ENCODE assay signal across 21 mouse cellular contexts in genomic region chr4:88959621-88960020, GRCm38 (mm10).
DNase-seq lines count a peak whose midpoint lies in the region; ATAC-seq and TF ChIP-seq lines count a peak whose summit lies in the region.
"Had no signal": no experiment of that assay in that cellular context is flagged by ENCODE, and none has a peak within 500 bp of the region (broad histone marks: within the 10 kb centered on the region; RNA-seq: fewer than 3 reads in every experiment).

No protein-coding gene starts in this region.

- ATAC-seq in megakaryocyte, adult 5-6 weeks (ENCODE audit: poor library complexity, severe bottlenecking): no peak
- ATAC-seq: liver, embryonic 12.5 days; midbrain, embryonic 16.5 days had no signal

- peak; percentile 6 to 21 for DNase-seq in adrenal gland, postnatal 36 days
- DNase-seq in adrenal gland, adult (ENCODE audit: inconsistent age in 2 of 2, low spot score in 1 of 2): no peak
- peak; percentile 26 for DNase-seq in urinary bladder, adult 2 months (ENCODE audit: low spot score)
- no peak for DNase-seq in urinary bladder, postnatal 10 days (ENCODE audit: low spot score)
- no peak for DNase-seq in kidney, postnatal 4 days
- DNase-seq: cerebellum, adult 11-12 months; cerebellum, postnatal 36 days; gastrocnemius, postnatal 10 days; heart, adult 18-20 months; kidney, adult 9 months; lung, adult 2 months; lung, postnatal 36 days; thymus, postnatal 25 days had no signal

- H3K4me3 ChIP-seq in embryonic fibroblast, embryonic 13.5 days (ENCODE audit: insufficient read depth, low read length): no peak overlapping the region
- H3K4me3 ChIP-seq: forebrain, embryonic 12.5 days; heart, embryonic 13.5 days; hindbrain, embryonic 13.5 days; limb, embryonic 12.5 days; liver, embryonic 12.5 days had no signal

- no peak for TF ChIP-seq CTCF in embryonic fibroblast, embryonic 13.5 days (IDR thresholded peaks at IDR 0.05; ENCODE audit: borderline replicate concordance, insufficient read depth, low read length)

- no peak for TF ChIP-seq POLR2A in embryonic fibroblast, embryonic 13.5 days (IDR thresholded peaks at IDR 0.05; ENCODE audit: low read depth, low read length)

- H3K27ac ChIP-seq in embryonic fibroblast, embryonic 13.5 days (ENCODE audit: insufficient read depth, low read length): peak overlapping the region; percentile 42; the same call in 1 of the 2 replicates
- H3K27ac ChIP-seq: forebrain, embryonic 12.5 days; heart, embryonic 13.5 days; hindbrain, embryonic 13.5 days; limb, embryonic 12.5 days; liver, embryonic 12.5 days had no signal

- H3K4me1 ChIP-seq in embryonic fibroblast, embryonic 13.5 days (ENCODE audit: control insufficient read depth, insufficient read depth, low read length): peaks cover 10% of the 10 kb centered on the region
- H3K4me1 ChIP-seq: forebrain, embryonic 12.5 days; hindbrain, embryonic 13.5 days; liver, embryonic 12.5 days had no signal

Comparison
In these comparisons a context has a peak if more than half of its experiments do, and no peak if none do; other contexts are left out.
1. DNase-seq: peak in adrenal gland, postnatal 36 days (2 of 2) and urinary bladder, adult 2 months (single experiment); none in adrenal gland, adult (0 of 2), urinary bladder, postnatal 10 days (single experiment) and kidney, postnatal 4 days (0 of 2).